5 mouse cellular contexts compared by ENCODE assay signal in genomic region chr10:26984082-26984481, GRCm38 (mm10).
A peak's percentile ranks its signal among the peaks of the same experiment; 100 is the strongest.
DNase-seq lines count a peak whose midpoint lies in the region; ATAC-seq and TF ChIP-seq lines count a peak whose summit lies in the region.
"Not testable (repeated sequence)": the region's sequence is repeated elsewhere in the genome, so short reads cannot be mapped to it uniquely, and the experiment has no call there.

No protein-coding gene starts in this region.

- H3K9me3 ChIP-seq in limb, embryonic 11.5 days (ENCODE audit: control insufficient read depth, low read length); limb, embryonic 13.5 days; limb, embryonic 15.5 days: not testable (repeated sequence)

- H3K4me2 ChIP-seq in limb, embryonic 11.5 days (ENCODE audit: low read depth, severe bottlenecking); limb, embryonic 13.5 days (replicated peaks); limb, embryonic 15.5 days: not testable (repeated sequence)

- H3K36me3 ChIP-seq in limb, embryonic 11.5 days (ENCODE audit: control insufficient read depth, insufficient read depth, low read length); limb, embryonic 13.5 days; limb, embryonic 15.5 days: not testable (repeated sequence)

- WGBS in limb, embryonic 11.5 days = 53% methylated on average over 5 of the region's 5 CpGs
- 27% methylated on average over 5 of the region's 5 CpGs for WGBS in limb, embryonic 13.5 days
- 41% methylated on average over 5 of the region's 5 CpGs for WGBS in limb, embryonic 15.5 days

- TF ChIP-seq CTCF in embryonic fibroblast, embryonic 13.5 days (IDR thresholded peaks at IDR 0.05; ENCODE audit: borderline replicate concordance, insufficient read depth, low read length) = not testable (repeated sequence)

- not testable (repeated sequence) for H3K4me1 ChIP-seq in embryonic fibroblast, embryonic 13.5 days (ENCODE audit: control insufficient read depth, insufficient read depth, low read length); limb, embryonic 11.5 days (ENCODE audit: control insufficient read depth, insufficient read depth, low read length); limb, embryonic 15.5 days
- peaks cover 22% of the 10 kb centered on the region for H3K4me1 ChIP-seq in limb, embryonic 13.5 days

- not testable (repeated sequence) for H3K4me3 ChIP-seq in embryonic fibroblast, embryonic 13.5 days (ENCODE audit: insufficient read depth, low read length); limb, embryonic 11.5 days (ENCODE audit: low read depth, low read length); limb, embryonic 13.5 days; limb, embryonic 15.5 days

- H3K9ac ChIP-seq in limb, embryonic 11.5 days (ENCODE audit: low read length); limb, embryonic 13.5 days; limb, embryonic 15.5 days: not testable (repeated sequence)

- peak overlapping the region; percentile 80 for H3K27ac ChIP-seq in embryonic fibroblast, embryonic 13.5 days (ENCODE audit: insufficient read depth, low read length)
- H3K27ac ChIP-seq in limb, embryonic 11.5 days (replicated peaks; ENCODE audit: low read depth, low read length) = peak overlapping the region; percentile 81; the same call in 1 of the 2 replicates
- H3K27ac ChIP-seq in limb, embryonic 13.5 days = peak overlapping the region; percentile 78
- peak overlapping the region; percentile 65 for H3K27ac ChIP-seq in limb, embryonic 15.5 days

- not testable (repeated sequence) for H3K27me3 ChIP-seq in limb, embryonic 11.5 days (ENCODE audit: control insufficient read depth, insufficient read depth, low read length); limb, embryonic 13.5 days; limb, embryonic 15.5 days

- DNase-seq in 3T3-L1 (ENCODE audit: low read depth, low spot score) = peak; percentile 21
- not testable (repeated sequence) for DNase-seq in limb, embryonic 11.5 days (ENCODE audit: low spot score)

- TF ChIP-seq POLR2A in embryonic fibroblast, embryonic 13.5 days (IDR thresholded peaks at IDR 0.05; ENCODE audit: low read depth, low read length) = not testable (repeated sequence)

- 0 out of 2 replicates have a peak, but pooled peaks have one; percentile 45 for ATAC-seq in limb, embryonic 11.5 days (ENCODE audit: insufficient number of reproducible peaks, low FRiP score, low TSS enrichment, low read depth)
- peak; percentile 62 for ATAC-seq in limb, embryonic 13.5 days (ENCODE audit: low FRiP score, low read depth)
- ATAC-seq in limb, embryonic 15.5 days (ENCODE audit: insufficient number of reproducible peaks, low FRiP score, low TSS enrichment, low read depth) = 0 out of 2 replicates have a peak, but pooled peaks have one; percentile 40
